Mouse (Mus musculus) liver, adult 2 months (tissue): Measurements from ENCODE around the gene Nrg3.

Experiments used
- CTCF ChIP-seq: fragments of 200-500 bp; IDR thresholded peaks from 2 replicates; pipeline ENCODE4 v1.5.1; 2011; ENCODE audit warnings: low read depth, low read length, control low read depth
- POLR2A ChIP-seq: fragments of 200-500 bp; IDR thresholded peaks from 2 replicates; pipeline ENCODE4 v1.6.1; 2011; ENCODE audit warnings: low read length, control low read depth; ENCODE audit not compliant: insufficient read depth; ENCODE audit errors: extremely low read depth

DNA sequence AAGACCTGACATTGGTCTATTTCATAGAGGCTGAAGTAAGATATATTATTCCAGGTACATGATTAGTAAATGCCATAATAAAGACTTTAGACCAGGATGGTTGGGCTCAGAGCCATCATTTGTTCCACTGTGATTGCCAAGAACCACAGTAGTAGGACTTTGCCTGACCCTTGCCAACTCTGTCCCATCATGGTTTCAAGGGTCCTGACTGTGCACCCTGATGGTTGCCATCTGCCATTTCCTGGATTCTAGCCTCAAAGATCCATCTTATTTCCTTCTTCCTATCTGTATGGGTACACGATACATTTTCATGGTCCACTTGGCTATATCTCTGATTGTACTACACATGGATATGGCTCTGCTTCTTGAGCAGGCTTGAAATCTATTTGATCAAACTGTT lies 625.3 kb downstream of the Nrg3 start:
- TF ChIP-seq POLR2A (no peak), CTCF (no peak)
